Mouse (Mus musculus) v-Abl transformed pro-B cells (cell line): Measurements from ENCODE around the gene Sp7.

ENCODE experiments used
- in situ Hi-C, 2 experiments: fragments of 400-800 bp; cut with MboI; formaldehyde crosslinking; loops; one replicate each; pipeline ENCODE4 v1.15.1; 2025; ENCODE audit not compliant: unreplicated experiment in 2 of 2

Sp7 gene

GRCm38 (mm10) chr15:102366733-102367344 is at the start of gene Sp7:
Gene Sp7, minus strand, starts transcription at chr15:102367182.
- in situ Hi-C loops = no loop called here

- in situ Hi-C loops = no loop called here
Observed at GRCm38 (mm10) chr15:102413687-102414086, 46.7 kb upstream of the Sp7 start.

- in situ Hi-C loops = no loop called here
Observed at GRCm38 (mm10) chr15:102411077-102411476, 44.1 kb upstream of the Sp7 start.

- in situ Hi-C loops = no loop called here
Observed at GRCm38 (mm10) chr15:102409286-102409685, 42.3 kb upstream of the Sp7 start.

GRCm38 (mm10) chr15:102408558-102409130 is 41.7 kb upstream of the Sp7 start:
- in situ Hi-C loops = no loop called here

GRCm38 (mm10) chr15:102407681-102408557 is 40.9 kb upstream of the Sp7 start:
- in situ Hi-C loops = no loop called here

GRCm38 (mm10) chr15:102406912-102407580 is 40.1 kb upstream of the Sp7 start:
- in situ Hi-C loops = no loop called here

GRCm38 (mm10) chr15:102406196-102406911 is 39.4 kb upstream of the Sp7 start:
- in situ Hi-C loops = no loop called here

GRCm38 (mm10) chr15:102405489-102406195 is 38.7 kb upstream of the Sp7 start, which contains the start of gene Sp1:
Gene Sp1, plus strand, starts transcription at chr15:102406143.
- in situ Hi-C loops = no loop called here

GRCm38 (mm10) chr15:102404608-102405488 is 37.9 kb upstream of the Sp7 start:
- in situ Hi-C loops = no loop called here

- in situ Hi-C loops = no loop called here
Observed at GRCm38 (mm10) chr15:102402210-102402609, 35.2 kb upstream of the Sp7 start.

GRCm38 (mm10) chr15:102401278-102401677 is 34.3 kb upstream of the Sp7 start:
- in situ Hi-C loops = no loop called here

GRCm38 (mm10) chr15:102400476-102401045 is 33.6 kb upstream of the Sp7 start:
- in situ Hi-C loops = no loop called here

- in situ Hi-C loops = no loop called here
Observed at GRCm38 (mm10) chr15:102399229-102400221, 32.5 kb upstream of the Sp7 start.

GRCm38 (mm10) chr15:102398629-102399028 is 31.6 kb upstream of the Sp7 start:
- in situ Hi-C loops = no loop called here

GRCm38 (mm10) chr15:102395061-102395460 is 28.1 kb upstream of the Sp7 start:
- in situ Hi-C loops = no loop called here

- in situ Hi-C loops = no loop called here
Observed at GRCm38 (mm10) chr15:102393584-102394014, 26.6 kb upstream of the Sp7 start.
